Mouse (Mus musculus) erythroblast, embryonic 14.5 days (primary cell): ENCODE measurements around the gene Hist1h3g.
"Not testable (repeated sequence)": the region's sequence is repeated elsewhere in the genome, so short reads cannot be mapped to it uniquely, and the experiment has no call there.

Experiments
- GATA1 ChIP-seq: IDR thresholded peaks from 2 replicates; pipeline ENCODE4 v1.6.1; 2012; ENCODE audit warnings: low read length, inconsistent platforms, mixed read lengths
- TAL1 ChIP-seq: IDR thresholded peaks from 3 replicates; pipeline ENCODE4 v1.6.1; 2012; ENCODE audit warnings: low read length, inconsistent platforms, mixed read lengths

GRCm38 (mm10) chr13:23573898-23574524 lies 38.8 kb downstream of the Hist1h3g start, which contains the start of the genes Hist1h2bf and Hist1h2ad:
- not testable (repeated sequence) for TF ChIP-seq TAL1, GATA1
